Mouse (Mus musculus): Measurements from ENCODE around the gene Calm4.

GRCm38 (mm10) chr13:3822105-3822504, 15.5 kb upstream of the Calm4 start:
- TF ChIP-seq GATA1 (IDR thresholded peaks at IDR 0.05; ENCODE audit: low read length) (no peak), TAL1 (IDR thresholded peaks at IDR 0.05; ENCODE audit: low read length) (no peak)
